Comparison of ENCODE assay signal across 9 mouse cellular contexts in the genomic region with DNA sequence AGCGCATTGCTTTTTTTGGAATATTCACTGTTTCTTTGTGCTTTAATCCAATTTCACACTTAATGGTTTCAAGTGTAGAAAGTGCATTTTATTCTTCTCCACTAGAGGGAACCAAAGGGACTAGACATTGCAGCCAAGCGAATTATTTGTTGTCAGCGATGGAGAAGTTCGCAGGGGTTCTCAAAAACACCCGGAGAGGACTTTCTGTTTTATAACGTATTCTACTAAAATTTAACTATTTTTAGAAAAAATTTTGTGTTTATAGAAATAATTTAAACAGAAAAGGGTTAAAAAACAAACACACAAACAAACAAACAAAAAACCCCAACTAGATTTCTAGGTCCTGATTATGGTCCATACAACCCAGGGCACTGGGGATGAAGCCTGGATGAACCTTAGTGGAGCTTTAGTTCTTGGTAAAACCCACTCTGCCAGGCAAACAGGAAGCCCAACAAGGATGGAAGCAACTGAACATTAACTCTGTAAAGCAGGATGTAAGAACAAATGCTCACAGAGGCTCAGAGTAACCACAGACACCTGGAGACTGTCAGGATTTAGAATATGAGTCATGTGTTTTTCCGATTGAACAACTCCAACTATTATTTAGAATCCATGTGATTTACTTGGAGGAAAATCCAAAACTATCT.
DNase-seq lines count a peak whose midpoint lies in the region; ATAC-seq and TF ChIP-seq lines count a peak whose summit lies in the region.
"Had no signal": no experiment of that assay in that cellular context is flagged by ENCODE, and none has a peak within 500 bp of the region (broad histone marks: within the 10 kb centered on the region; RNA-seq: fewer than 3 reads in every experiment).

No protein-coding gene starts in this region.

- no peak overlapping the region for H3K4me2 ChIP-seq in intestine, postnatal 0 days (replicated peaks; ENCODE audit: low read depth)
- no peak overlapping the region for H3K4me2 ChIP-seq in intestine, embryonic 15.5 days (replicated peaks)
- H3K4me2 ChIP-seq in midbrain, embryonic 13.5 days (replicated peaks): peak overlapping the region; percentile 39
- no peak overlapping the region for H3K4me2 ChIP-seq in hindbrain, embryonic 12.5 days (replicated peaks)

- 25% methylated on average over 7 of the region's 7 CpGs for WGBS in intestine, postnatal 0 days
- WGBS in intestine, embryonic 15.5 days: 32% methylated on average over 7 of the region's 7 CpGs
- WGBS in midbrain, embryonic 13.5 days: 31% methylated on average over 7 of the region's 7 CpGs
- 41% methylated on average over 7 of the region's 7 CpGs for WGBS in hindbrain, embryonic 12.5 days

- no peaks in the 10 kb centered on the region for H3K27me3 ChIP-seq in intestine, postnatal 0 days (replicated peaks; ENCODE audit: control insufficient read depth, insufficient read depth, low read length)
- no peaks in the 10 kb centered on the region for H3K27me3 ChIP-seq in intestine, embryonic 15.5 days (replicated peaks)
- peaks cover 0 to 2% of the 10 kb centered on the region in 2 experiments; a peak in 2 of 4 replicates for H3K27me3 ChIP-seq in MEL (ENCODE audit: control insufficient read depth in 1 of 2, insufficient read depth in 2 of 2, low read length in 2 of 2)
- no peaks in the 10 kb centered on the region for H3K27me3 ChIP-seq in midbrain, embryonic 13.5 days
- H3K27me3 ChIP-seq in hindbrain, embryonic 12.5 days: no peaks in the 10 kb centered on the region
- H3K27me3 ChIP-seq: megakaryocyte, embryonic 14.5 days had no signal

- H3K9me3 ChIP-seq in intestine, postnatal 0 days (ENCODE audit: control insufficient read depth): no peaks in the 10 kb centered on the region
- no peaks in the 10 kb centered on the region for H3K9me3 ChIP-seq in intestine, embryonic 15.5 days
- no peaks in the 10 kb centered on the region for H3K9me3 ChIP-seq in MEL (replicated peaks; ENCODE audit: insufficient read depth, low read length)
- no peaks in the 10 kb centered on the region for H3K9me3 ChIP-seq in midbrain, embryonic 13.5 days
- no peaks in the 10 kb centered on the region for H3K9me3 ChIP-seq in hindbrain, embryonic 12.5 days (replicated peaks)
- H3K9me3 ChIP-seq: megakaryocyte, embryonic 14.5 days had no signal

- no peak for TF ChIP-seq POLR2A in MEL (IDR thresholded peaks at IDR 0.05; ENCODE audit: control insufficient read depth in 1 of 2, insufficient read depth in 1 of 2, low read depth in 1 of 2, low read length in 2 of 2, poor library complexity in 1 of 2)

- H3K27ac ChIP-seq in intestine, postnatal 0 days (ENCODE audit: low read depth, low read length): no peak overlapping the region
- no peak overlapping the region for H3K27ac ChIP-seq in intestine, embryonic 15.5 days
- no peak overlapping the region for H3K27ac ChIP-seq in MEL (ENCODE audit: control insufficient read depth, low read depth, low read length)
- no peak overlapping the region for H3K27ac ChIP-seq in midbrain, embryonic 13.5 days
- no peak overlapping the region for H3K27ac ChIP-seq in hindbrain, embryonic 12.5 days

- ATAC-seq in intestine, postnatal 0 days: no peak
- ATAC-seq in intestine, embryonic 15.5 days: no peak
- ATAC-seq in midbrain, embryonic 13.5 days: no peak
- no peak for ATAC-seq in hindbrain, embryonic 12.5 days (ENCODE audit: low FRiP score)

- TF ChIP-seq CTCF in intestine, postnatal 0 days (IDR thresholded peaks at IDR 0.05; ENCODE audit: low read depth): peak; percentile 76
- peak in 2 of 3 experiments; percentile 41 to 70; a peak in 4 of 6 replicates for TF ChIP-seq CTCF in MEL (IDR thresholded peaks at IDR 0.05 in 2 of 3, conservative IDR thresholded peaks at IDR 0.05 in 1 of 3; ENCODE audit: control insufficient read depth in 1 of 3, insufficient read depth in 1 of 3, low read depth in 2 of 3, low read length in 3 of 3, poor library complexity in 1 of 3, severe bottlenecking in 1 of 3)

- peak; percentile 65 for DNase-seq in MEL (ENCODE audit: low read depth, low spot score)
- peak; percentile 70 for DNase-seq in embryo, embryonic 10 days (ENCODE audit: low spot score)
- no peak for DNase-seq in urinary bladder, postnatal 10 days (ENCODE audit: low spot score)
- no peak for DNase-seq in left cerebral cortex, adult 11 months (ENCODE audit: low spot score)

- TF ChIP-seq RAD21 in MEL (IDR thresholded peaks at IDR 0.05; ENCODE audit: low read depth, low read length): peak; percentile 76

- no peak overlapping the region for H3K4me3 ChIP-seq in intestine, postnatal 0 days (ENCODE audit: low read depth, low read length)
- H3K4me3 ChIP-seq in intestine, embryonic 15.5 days (replicated peaks): no peak overlapping the region
- no peak overlapping the region for H3K4me3 ChIP-seq in MEL (ENCODE audit: control insufficient read depth in 1 of 2, insufficient read depth in 1 of 2, low read depth in 2 of 2, low read length in 2 of 2)
- no peak overlapping the region for H3K4me3 ChIP-seq in midbrain, embryonic 13.5 days (replicated peaks)
- no peak overlapping the region for H3K4me3 ChIP-seq in hindbrain, embryonic 12.5 days
- H3K4me3 ChIP-seq: megakaryocyte, embryonic 14.5 days had no signal

- no peaks in the 10 kb centered on the region for H3K79me2 ChIP-seq in MEL (ENCODE audit: control insufficient read depth, insufficient read depth, low read length, poor library complexity)

- no peak for TF ChIP-seq EP300 in MEL (IDR thresholded peaks at IDR 0.05; ENCODE audit: low read depth in 1 of 2, low read length in 2 of 2)

- no peaks in the 10 kb centered on the region for H3K4me1 ChIP-seq in intestine, postnatal 0 days (replicated peaks; ENCODE audit: control insufficient read depth, insufficient read depth, low read length)
- H3K4me1 ChIP-seq in intestine, embryonic 15.5 days (replicated peaks): no peaks in the 10 kb centered on the region
- H3K4me1 ChIP-seq in MEL (ENCODE audit: control insufficient read depth in 1 of 2, insufficient read depth in 2 of 2, low read length in 2 of 2): no peaks in the 10 kb centered on the region
- H3K4me1 ChIP-seq in midbrain, embryonic 13.5 days (replicated peaks): no peaks in the 10 kb centered on the region
- no peaks in the 10 kb centered on the region for H3K4me1 ChIP-seq in hindbrain, embryonic 12.5 days

- H3K36me3 ChIP-seq in intestine, postnatal 0 days (ENCODE audit: control insufficient read depth, insufficient read depth): no peaks in the 10 kb centered on the region
- H3K36me3 ChIP-seq in intestine, embryonic 15.5 days: no peaks in the 10 kb centered on the region
- H3K36me3 ChIP-seq in MEL (ENCODE audit: control insufficient read depth in 1 of 2, insufficient read depth in 2 of 2, low read length in 2 of 2): no peaks in the 10 kb centered on the region
- no peaks in the 10 kb centered on the region for H3K36me3 ChIP-seq in midbrain, embryonic 13.5 days
- H3K36me3 ChIP-seq in hindbrain, embryonic 12.5 days: no peaks in the 10 kb centered on the region

- H3K9ac ChIP-seq in intestine, postnatal 0 days (ENCODE audit: low read depth, low read length): no peak overlapping the region
- H3K9ac ChIP-seq in intestine, embryonic 15.5 days: no peak overlapping the region
- H3K9ac ChIP-seq in MEL (ENCODE audit: control insufficient read depth, low read depth, low read length, poor library complexity, severe bottlenecking): no peak overlapping the region
- H3K9ac ChIP-seq in midbrain, embryonic 13.5 days (replicated peaks): no peak overlapping the region
- H3K9ac ChIP-seq in hindbrain, embryonic 12.5 days: no peak overlapping the region

TF ChIP-seq in MEL, 35 proteins besides CTCF, POLR2A, EP300 and RAD21:
- TF ChIP-seq ELF1 (IDR thresholded peaks at IDR 0.05; ENCODE audit: low read depth, low read length) (no peak), JUND (IDR thresholded peaks at IDR 0.05; ENCODE audit: low read depth, low read length) (no peak), USF1 (IDR thresholded peaks at IDR 0.05; ENCODE audit: low read depth, low read length) (no peak), ETS1 (IDR thresholded peaks at IDR 0.05; ENCODE audit: low read depth, low read length) (no peak), MEF2A (IDR thresholded peaks at IDR 0.05; ENCODE audit: extremely low read depth, insufficient replicate concordance, low read depth, low read length, poor library complexity, severe bottlenecking) (no peak), POLR2AphosphoS5 (IDR thresholded peaks at IDR 0.05; ENCODE audit: borderline replicate concordance, low read depth, low read length) (no peak), POLR2AphosphoS2 (IDR thresholded peaks at IDR 0.05; ENCODE audit: low read length) (no peak), TCF12 (IDR thresholded peaks at IDR 0.05; ENCODE audit: low read depth, low read length) (no peak), E2F4 (IDR thresholded peaks at IDR 0.05; ENCODE audit: borderline replicate concordance, low read depth, low read length) (no peak), MYC (IDR thresholded peaks at IDR 0.05; ENCODE audit: low read depth, low read length) (no peak), SMC3 (IDR thresholded peaks at IDR 0.05; ENCODE audit: low read depth, low read length) (peak; percentile 75), ZC3H11A (IDR thresholded peaks at IDR 0.05; ENCODE audit: low read depth, low read length) (peak; percentile 63)

Comparison
In these comparisons a context has a peak if more than half of its experiments do, and no peak if none do; other contexts are left out.
1. DNase-seq: peak in MEL (single experiment) and embryo, embryonic 10 days (single experiment); none in urinary bladder, postnatal 10 days (single experiment) and left cerebral cortex, adult 11 months (single experiment).